Mouse (Mus musculus): ENCODE measurements around the gene Gm48552. TPM values are rescaled to one million over a fixed set of nuclear protein-coding genes. Genes with fewer than 3 reads are reported as not detected.

Gm48552 gene
- polyA plus RNA-seq, 1 experiment = 6.8 TPM

- TF ChIP-seq POLR2A (IDR thresholded peaks at IDR 0.05; ENCODE audit: extremely low read depth, insufficient read depth, low read length) (no peak), CTCF (IDR thresholded peaks at IDR 0.05; ENCODE audit: extremely low read depth, insufficient read depth, low read length) (no peak)
- Histone ChIP-seq H3K4me1 (ENCODE audit: control insufficient read depth, insufficient read depth, low read length) (peaks cover 4% of the 10 kb centered on the region; the same call in 1 of the 2 replicates), H3K4me3 (ENCODE audit: insufficient read depth, low read length) (peak overlapping the region; percentile 5; the same call in 1 of the 2 replicates), H3K27ac (ENCODE audit: insufficient read depth, low read length) (no peak overlapping the region)
These were observed 4.8 kb downstream of the Gm48552 start for GRCm38 (mm10) chr10:81393456-81394063.

- Histone ChIP-seq H3K4me3 (ENCODE audit: insufficient read depth, low read length) (no peak overlapping the region), H3K27ac (ENCODE audit: insufficient read depth, low read length) (no peak overlapping the region), H3K4me1 (ENCODE audit: control insufficient read depth, insufficient read depth, low read length) (peaks cover 4% of the 10 kb centered on the region; the same call in 1 of the 2 replicates)
- TF ChIP-seq CTCF (IDR thresholded peaks at IDR 0.05; ENCODE audit: extremely low read depth, insufficient read depth, low read length) (peak; percentile 80), POLR2A (IDR thresholded peaks at IDR 0.05; ENCODE audit: extremely low read depth, insufficient read depth, low read length) (no peak)
These were observed 6.3 kb downstream of the Gm48552 start for GRCm38 (mm10) chr10:81395127-81395526.

GRCm38 (mm10) chr10:81395865-81396264 is 7.1 kb downstream of the Gm48552 start:
- H3K4me3 ChIP-seq (ENCODE audit: insufficient read depth, low read length) = no peak overlapping the region
- TF ChIP-seq POLR2A (IDR thresholded peaks at IDR 0.05; ENCODE audit: extremely low read depth, insufficient read depth, low read length) = no peak
- no peak for TF ChIP-seq CTCF (IDR thresholded peaks at IDR 0.05; ENCODE audit: extremely low read depth, insufficient read depth, low read length)
- peaks cover 4% of the 10 kb centered on the region; the same call in 1 of the 2 replicates for H3K4me1 ChIP-seq (ENCODE audit: control insufficient read depth, insufficient read depth, low read length)
- no peak overlapping the region for H3K27ac ChIP-seq (ENCODE audit: insufficient read depth, low read length)

GRCm38 (mm10) chr10:81396749-81397148 is 7.9 kb downstream of the Gm48552 start:
- no peak overlapping the region for H3K4me3 ChIP-seq (ENCODE audit: insufficient read depth, low read length)
- H3K4me1 ChIP-seq (ENCODE audit: control insufficient read depth, insufficient read depth, low read length) = peaks cover 4% of the 10 kb centered on the region; the same call in 1 of the 2 replicates
- no peak for TF ChIP-seq POLR2A (IDR thresholded peaks at IDR 0.05; ENCODE audit: extremely low read depth, insufficient read depth, low read length)
- TF ChIP-seq CTCF (IDR thresholded peaks at IDR 0.05; ENCODE audit: extremely low read depth, insufficient read depth, low read length) = no peak
- no peak overlapping the region for H3K27ac ChIP-seq (ENCODE audit: insufficient read depth, low read length)

- TF ChIP-seq POLR2A (IDR thresholded peaks at IDR 0.05; ENCODE audit: extremely low read depth, insufficient read depth, low read length) (no peak), CTCF (IDR thresholded peaks at IDR 0.05; ENCODE audit: extremely low read depth, insufficient read depth, low read length) (no peak)
- no peak overlapping the region for H3K4me3 ChIP-seq (ENCODE audit: insufficient read depth, low read length)
- H3K27ac ChIP-seq (ENCODE audit: insufficient read depth, low read length) = no peak overlapping the region
- 0 out of 2 replicates have a peak, but pooled peaks cover 1% of the 10 kb centered on the region for H3K4me1 ChIP-seq (ENCODE audit: control insufficient read depth, insufficient read depth, low read length)
These were observed 10.5 kb downstream of the Gm48552 start for GRCm38 (mm10) chr10:81399296-81399695.

- Histone ChIP-seq H3K4me1 (ENCODE audit: control insufficient read depth, insufficient read depth, low read length) (0 out of 2 replicates have a peak, but pooled peaks cover 1% of the 10 kb centered on the region), H3K4me3 (ENCODE audit: insufficient read depth, low read length) (no peak overlapping the region), H3K27ac (ENCODE audit: insufficient read depth, low read length) (no peak overlapping the region)
- TF ChIP-seq CTCF (IDR thresholded peaks at IDR 0.05; ENCODE audit: extremely low read depth, insufficient read depth, low read length) = no peak
- TF ChIP-seq POLR2A (IDR thresholded peaks at IDR 0.05; ENCODE audit: extremely low read depth, insufficient read depth, low read length) = no peak
These were observed 11.0 kb downstream of the Gm48552 start for GRCm38 (mm10) chr10:81399798-81400308.

- no peak for TF ChIP-seq POLR2A (IDR thresholded peaks at IDR 0.05; ENCODE audit: extremely low read depth, insufficient read depth, low read length)
- no peak for TF ChIP-seq CTCF (IDR thresholded peaks at IDR 0.05; ENCODE audit: extremely low read depth, insufficient read depth, low read length)
- Histone ChIP-seq H3K4me1 (ENCODE audit: control insufficient read depth, insufficient read depth, low read length) (0 out of 2 replicates have a peak, but pooled peaks cover 1% of the 10 kb centered on the region), H3K27ac (ENCODE audit: insufficient read depth, low read length) (no peak overlapping the region), H3K4me3 (ENCODE audit: insufficient read depth, low read length) (no peak overlapping the region)
These were observed 11.8 kb downstream of the Gm48552 start for GRCm38 (mm10) chr10:81400371-81401204.

GRCm38 (mm10) chr10:81401205-81401520 is 12.4 kb downstream of the Gm48552 start:
- H3K27ac ChIP-seq (ENCODE audit: insufficient read depth, low read length) = 0 out of 2 replicates have a peak overlapping the region, but pooled peaks have one; percentile 11
- H3K4me3 ChIP-seq (ENCODE audit: insufficient read depth, low read length) = no peak overlapping the region
- TF ChIP-seq POLR2A (IDR thresholded peaks at IDR 0.05; ENCODE audit: extremely low read depth, insufficient read depth, low read length) (no peak), CTCF (IDR thresholded peaks at IDR 0.05; ENCODE audit: extremely low read depth, insufficient read depth, low read length) (no peak)
- H3K4me1 ChIP-seq (ENCODE audit: control insufficient read depth, insufficient read depth, low read length) = 0 out of 2 replicates have a peak, but pooled peaks cover 1% of the 10 kb centered on the region

- 0 out of 2 replicates have a peak, but pooled peaks cover 1% of the 10 kb centered on the region for H3K4me1 ChIP-seq (ENCODE audit: control insufficient read depth, insufficient read depth, low read length)
- no peak for TF ChIP-seq POLR2A (IDR thresholded peaks at IDR 0.05; ENCODE audit: extremely low read depth, insufficient read depth, low read length)
- TF ChIP-seq CTCF (IDR thresholded peaks at IDR 0.05; ENCODE audit: extremely low read depth, insufficient read depth, low read length) = no peak
- no peak overlapping the region for H3K4me3 ChIP-seq (ENCODE audit: insufficient read depth, low read length)
- peak overlapping the region; percentile 20 for H3K27ac ChIP-seq (ENCODE audit: insufficient read depth, low read length)
These were observed 12.9 kb downstream of the Gm48552 start for GRCm38 (mm10) chr10:81401521-81402226.

Data from cortical plate, adult 2 months (tissue).